In genomic region chr12:55777356-55777755, GRCm38 (mm10) we compare ENCODE assay signal across 23 mouse cellular contexts.
"Had no signal": no experiment of that assay in that cellular context is flagged by ENCODE, and none has a peak within 500 bp of the region (broad histone marks: within the 10 kb centered on the region; RNA-seq: fewer than 3 reads in every experiment).

No protein-coding gene starts in this region.

- H3K4me2 ChIP-seq: heart, embryonic 12.5 days; heart, embryonic 15.5 days; hindbrain, embryonic 13.5 days; hindbrain, embryonic 15.5 days; limb, embryonic 12.5 days; liver, embryonic 12.5 days had no signal

- H3K4me1 ChIP-seq: heart, embryonic 12.5 days; heart, embryonic 15.5 days; hindbrain, embryonic 13.5 days; hindbrain, embryonic 15.5 days; limb, embryonic 10.5 days; limb, embryonic 12.5 days; liver, embryonic 12.5 days had no signal

- DNase-seq: gastrocnemius, postnatal 14 days; gastrocnemius, postnatal 36 days; heart, adult 11 months; heart, adult 2 months; heart, postnatal 14 days; heart, postnatal 36 days; kidney, adult 18-20 months; kidney, adult 8-10 months; kidney, postnatal 10 days; kidney, postnatal 25 days; kidney, postnatal 4 days had no signal

- H3K9ac ChIP-seq: heart, embryonic 12.5 days; heart, embryonic 15.5 days; hindbrain, embryonic 13.5 days; hindbrain, embryonic 15.5 days; limb, embryonic 12.5 days; liver, embryonic 12.5 days; liver, embryonic 14.5 days had no signal

- H3K27ac ChIP-seq: heart, adult 2 months; hindbrain, embryonic 13.5 days; hindbrain, embryonic 15.5 days; layer of hippocampus, adult 2 months; left cerebral cortex, adult 2 months; limb, embryonic 10.5 days; limb, embryonic 12.5 days; liver, embryonic 12.5 days; liver, embryonic 14.5 days had no signal

- ATAC-seq: inflammation-experienced regulatory T-cells, adult 6 months; intestine, embryonic 16.5 days; liver, embryonic 12.5 days had no signal

- H3K27me3 ChIP-seq: heart, embryonic 12.5 days; heart, embryonic 15.5 days; hindbrain, embryonic 13.5 days; hindbrain, embryonic 15.5 days; limb, embryonic 12.5 days; liver, embryonic 12.5 days had no signal

- H3K4me3 ChIP-seq: heart, adult 2 months; heart, embryonic 12.5 days; heart, embryonic 15.5 days; hindbrain, embryonic 13.5 days; hindbrain, embryonic 15.5 days; layer of hippocampus, adult 2 months; left cerebral cortex, adult 2 months; limb, embryonic 10.5 days; limb, embryonic 12.5 days; liver, embryonic 12.5 days had no signal

- H3K9me3 ChIP-seq: heart, embryonic 12.5 days; heart, embryonic 15.5 days; hindbrain, embryonic 13.5 days; hindbrain, embryonic 15.5 days; limb, embryonic 10.5 days; limb, embryonic 12.5 days; liver, embryonic 12.5 days had no signal
